Mouse (Mus musculus): ENCODE measurements at regions not wholly inside any gene's neighbourhood (a gene's known extent, or its start where the extent isn't known, plus 50 kb on each side); places are given as distances from the start of the nearest gene placed in this dataset.

DNA sequence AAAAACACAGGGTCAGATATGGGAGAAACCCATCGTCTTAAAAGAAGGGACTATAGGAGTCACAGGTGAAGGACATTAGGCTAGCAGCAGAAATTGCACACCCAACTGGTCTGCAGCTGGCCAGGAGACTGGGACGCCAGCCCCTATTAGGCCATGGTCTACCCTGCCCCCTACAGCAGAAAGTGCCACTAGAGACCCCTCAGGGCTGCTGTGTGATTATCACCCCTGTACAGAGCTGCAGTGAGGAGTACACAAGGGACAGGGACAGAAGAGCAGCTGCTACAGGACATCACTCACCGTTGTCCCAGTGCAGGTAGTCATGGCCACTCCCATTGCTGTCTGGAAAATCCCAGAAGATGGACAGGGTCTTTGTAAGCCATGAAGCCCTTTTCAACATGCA, 157.9 kb upstream of the Agap1 start:
- no peak for DNase-seq

DNA sequence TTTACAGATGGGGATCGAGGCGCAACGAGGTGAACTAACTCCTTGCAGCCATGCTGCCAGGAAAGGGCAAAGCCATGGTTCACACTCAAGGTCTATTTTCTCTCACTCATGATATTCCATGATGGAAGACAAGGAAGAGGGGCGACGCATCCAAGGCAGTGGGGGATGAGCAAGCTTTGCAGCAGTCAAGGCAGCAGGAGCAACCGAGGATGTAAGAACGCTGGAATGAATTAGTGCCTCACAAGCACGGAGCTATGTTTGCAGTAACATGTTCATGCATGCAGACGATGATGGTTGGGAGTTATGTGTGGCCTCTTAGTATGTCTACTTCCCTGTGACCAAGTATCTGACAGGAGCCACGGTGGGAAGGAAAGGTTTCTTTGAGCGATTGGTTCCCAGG, 156.8 kb upstream of the Agap1 start:
- no peak for DNase-seq

- DNase-seq = no peak
These were observed 153.5 kb upstream of the Agap1 start for GRCm38 (mm10) chr1:89301151-89301550.

DNA sequence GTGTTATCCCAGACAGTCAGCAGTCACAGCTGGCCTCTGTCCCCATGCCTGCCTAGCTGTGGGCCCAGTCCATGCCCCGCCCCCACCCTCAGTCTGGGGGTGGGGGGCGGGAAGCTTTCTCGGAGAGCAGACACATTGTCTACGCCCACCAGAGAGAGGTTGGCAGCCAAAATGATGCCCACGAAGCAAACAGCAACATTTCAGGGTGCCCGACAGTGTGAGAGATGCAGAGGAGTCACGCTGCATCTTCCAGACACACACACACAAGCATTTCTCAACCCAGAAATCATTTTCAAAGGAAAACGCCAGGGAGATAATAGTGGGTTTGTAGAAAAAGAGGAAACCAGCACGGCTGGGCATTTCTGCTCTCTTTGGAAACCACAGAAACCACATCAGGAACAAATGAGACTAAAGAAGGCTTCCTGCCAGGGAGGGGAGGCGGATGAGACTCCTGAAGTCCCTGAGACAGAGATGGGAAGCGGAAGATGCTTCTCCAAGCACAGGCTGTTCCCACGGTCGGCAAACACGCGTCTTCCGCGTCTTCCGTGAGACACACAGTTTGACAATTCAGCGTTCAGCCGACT, 152.1 kb upstream of the Agap1 start:
- DNase-seq = no peak

- DNase-seq = no peak
These were observed 149.4 kb upstream of the Agap1 start for GRCm38 (mm10) chr1:89305171-89305570.

DNA sequence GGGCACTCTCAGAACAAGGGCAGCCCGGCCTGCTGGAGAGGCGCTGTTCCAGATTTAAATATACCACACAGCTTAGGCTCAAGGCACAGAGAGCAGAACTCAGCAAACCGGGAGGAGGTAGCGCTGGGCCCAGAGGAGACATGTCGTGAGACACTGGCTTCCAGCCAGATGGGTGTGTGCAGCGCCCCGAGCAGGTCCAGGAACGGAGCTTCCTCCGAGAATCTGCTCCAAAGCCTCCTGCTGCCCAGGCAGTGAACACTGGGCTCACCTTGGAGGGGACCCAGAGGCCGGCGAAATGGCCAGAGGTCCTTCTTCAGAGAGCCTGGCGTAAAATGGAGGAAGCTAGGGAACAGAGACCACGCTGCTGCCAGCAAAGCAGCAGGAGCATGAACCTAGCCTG, 145.8 kb upstream of the Agap1 start:
- DNase-seq = peak; percentile 23

- no peak for DNase-seq
These were observed 141.5 kb upstream of the Agap1 start for GRCm38 (mm10) chr1:89313064-89313463.

DNA sequence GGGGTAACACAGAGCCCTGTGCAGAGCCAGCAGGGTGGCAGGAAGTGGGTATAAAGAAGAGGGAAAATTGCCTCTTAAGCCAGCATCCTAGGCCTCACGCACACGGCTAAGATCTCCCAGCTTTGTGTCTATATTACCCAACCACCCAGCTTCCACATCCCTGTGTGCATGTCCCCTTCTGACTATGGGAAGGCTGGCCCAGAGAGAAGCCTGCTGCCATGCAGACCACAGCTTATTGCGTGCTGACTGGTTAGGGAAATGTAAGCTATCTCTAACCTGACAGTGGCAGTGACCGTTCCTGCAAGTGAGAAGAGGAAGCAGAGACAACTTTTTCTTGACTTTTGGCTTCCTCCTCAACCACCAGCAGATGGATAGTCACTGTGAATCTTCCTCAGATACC, 136.7 kb upstream of the Agap1 start:
- no peak for DNase-seq

DNA sequence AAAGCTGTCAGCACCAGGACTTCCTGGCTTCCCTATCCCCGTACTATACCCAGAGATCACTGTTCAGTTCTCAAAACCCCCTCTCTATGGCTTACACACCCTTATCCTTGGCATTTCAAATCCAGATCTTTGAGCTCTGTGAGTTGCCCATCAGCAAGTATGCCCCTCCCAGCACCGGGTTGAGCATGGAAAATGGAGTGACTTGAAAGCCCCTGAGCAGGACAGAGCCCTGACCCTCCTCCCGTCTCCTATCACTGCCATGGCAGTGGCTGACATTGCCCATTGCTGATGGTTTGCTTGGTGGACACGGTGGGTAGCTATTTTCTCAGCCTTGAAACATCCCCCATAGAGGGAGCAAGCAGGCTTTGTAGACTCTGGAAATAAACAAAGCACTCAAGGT, 135.9 kb upstream of the Agap1 start:
- DNase-seq = no peak

- DNase-seq = no peak
These were observed 132.0 kb upstream of the Agap1 start for GRCm38 (mm10) chr1:89322621-89323020.

GRCm38 (mm10) chr1:89323091-89323490, 131.5 kb upstream of the Agap1 start:
- peak; percentile 20 for DNase-seq

DNA sequence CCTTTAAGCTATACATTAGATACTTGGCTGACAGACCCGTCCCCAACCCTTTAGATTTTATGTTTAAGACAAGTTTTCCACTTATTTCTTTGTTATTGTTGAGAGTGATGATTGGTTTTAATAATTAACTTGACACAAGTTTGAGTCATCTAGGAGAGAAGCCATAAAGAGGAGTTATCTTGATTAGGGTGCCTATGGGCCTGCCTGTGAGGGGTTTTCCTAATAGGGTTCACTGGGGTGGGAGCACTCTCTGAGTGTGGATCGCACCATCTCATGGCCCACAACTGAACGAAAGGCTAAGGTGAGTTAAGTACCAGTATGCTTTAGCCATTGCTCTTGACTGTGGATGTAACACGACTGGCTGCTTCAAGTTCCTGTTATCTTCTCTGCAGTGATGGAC, 123.3 kb upstream of the Agap1 start:
- DNase-seq = no peak

GRCm38 (mm10) chr1:89332676-89333075, 121.9 kb upstream of the Agap1 start:
- DNase-seq = no peak

DNA sequence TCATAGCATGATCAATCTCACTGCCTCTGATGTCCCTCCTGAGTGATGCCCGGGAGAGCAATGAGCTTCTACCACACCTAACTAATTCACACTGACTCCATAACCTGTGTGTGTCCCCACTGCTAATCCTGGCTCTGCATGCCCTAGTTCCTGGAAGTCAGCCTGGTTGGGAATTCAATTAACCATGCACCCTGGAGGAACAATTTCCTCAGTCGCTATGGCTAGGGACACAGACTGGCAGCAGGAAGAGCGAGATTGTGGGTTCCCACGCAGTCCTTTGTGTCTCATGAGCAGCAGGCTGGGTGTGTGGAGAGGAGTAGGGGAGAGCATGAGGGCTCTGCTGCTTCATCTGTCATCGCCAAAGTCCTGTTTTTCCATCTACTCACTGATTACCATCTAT, 116.7 kb upstream of the Agap1 start:
- DNase-seq = no peak

DNA sequence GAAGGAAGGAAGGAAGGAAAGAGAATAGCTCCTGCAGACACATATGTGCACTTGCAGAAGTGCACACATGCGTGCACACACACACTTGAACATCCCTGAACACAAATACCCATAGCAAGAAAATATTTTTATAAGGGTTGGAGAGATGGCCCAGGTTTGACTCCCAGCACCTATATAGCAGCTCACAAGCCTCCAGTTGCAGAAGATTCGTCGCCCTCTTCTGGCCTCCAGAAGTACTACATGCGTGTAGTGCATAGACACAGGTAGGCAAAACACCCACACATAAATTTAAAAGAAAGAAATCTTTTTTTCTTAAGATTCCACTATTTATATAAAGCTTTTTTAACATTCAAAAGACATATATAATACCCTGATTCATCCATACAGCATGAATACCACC, 111.8 kb upstream of the Agap1 start:
- no peak for DNase-seq

GRCm38 (mm10) chr1:89344546-89344945, 110.1 kb upstream of the Agap1 start:
- peak; percentile 25 for DNase-seq

- DNase-seq = no peak
These were observed 107.3 kb upstream of the Agap1 start for GRCm38 (mm10) chr1:89347341-89347740.

DNA sequence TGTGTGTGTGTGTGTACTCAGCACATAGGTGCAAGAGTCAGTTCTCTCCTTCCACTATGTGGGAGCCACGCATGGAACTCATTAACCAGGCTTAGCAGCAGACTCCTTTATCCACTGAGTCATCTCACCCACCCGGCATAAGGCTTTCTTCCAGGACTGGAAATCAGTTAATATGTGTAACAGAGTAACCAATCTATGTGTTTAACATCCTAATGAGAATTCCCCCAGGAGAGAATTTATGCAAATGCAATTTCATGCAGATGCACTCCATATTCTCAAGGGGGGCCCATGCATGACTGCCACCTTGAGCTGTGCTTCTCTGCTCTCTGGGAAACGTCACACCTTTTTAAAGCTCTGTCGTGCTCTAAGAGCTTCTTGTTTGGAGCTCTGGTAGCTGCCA, 101.7 kb upstream of the Agap1 start:
- DNase-seq = no peak

DNA sequence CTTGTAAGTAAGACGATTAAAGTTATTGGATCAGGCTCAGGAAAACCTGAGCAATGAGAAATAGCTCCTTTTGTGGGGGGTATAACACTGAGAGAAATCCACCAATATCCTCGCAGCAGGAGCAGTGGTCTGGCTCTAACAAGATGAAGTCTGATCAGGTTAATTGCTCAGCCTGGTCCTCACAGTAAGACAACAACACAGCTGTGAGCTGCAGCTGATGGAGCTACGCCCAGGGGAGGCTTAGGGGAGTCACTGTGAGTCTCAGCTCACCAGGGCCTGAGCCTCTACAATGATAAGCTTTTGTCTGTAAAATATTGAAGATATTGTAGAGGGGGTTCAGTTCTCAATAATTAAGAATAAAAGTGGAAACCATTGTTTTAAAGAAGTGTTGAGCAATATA, 95.3 kb upstream of the Agap1 start:
- no peak for DNase-seq

DNA sequence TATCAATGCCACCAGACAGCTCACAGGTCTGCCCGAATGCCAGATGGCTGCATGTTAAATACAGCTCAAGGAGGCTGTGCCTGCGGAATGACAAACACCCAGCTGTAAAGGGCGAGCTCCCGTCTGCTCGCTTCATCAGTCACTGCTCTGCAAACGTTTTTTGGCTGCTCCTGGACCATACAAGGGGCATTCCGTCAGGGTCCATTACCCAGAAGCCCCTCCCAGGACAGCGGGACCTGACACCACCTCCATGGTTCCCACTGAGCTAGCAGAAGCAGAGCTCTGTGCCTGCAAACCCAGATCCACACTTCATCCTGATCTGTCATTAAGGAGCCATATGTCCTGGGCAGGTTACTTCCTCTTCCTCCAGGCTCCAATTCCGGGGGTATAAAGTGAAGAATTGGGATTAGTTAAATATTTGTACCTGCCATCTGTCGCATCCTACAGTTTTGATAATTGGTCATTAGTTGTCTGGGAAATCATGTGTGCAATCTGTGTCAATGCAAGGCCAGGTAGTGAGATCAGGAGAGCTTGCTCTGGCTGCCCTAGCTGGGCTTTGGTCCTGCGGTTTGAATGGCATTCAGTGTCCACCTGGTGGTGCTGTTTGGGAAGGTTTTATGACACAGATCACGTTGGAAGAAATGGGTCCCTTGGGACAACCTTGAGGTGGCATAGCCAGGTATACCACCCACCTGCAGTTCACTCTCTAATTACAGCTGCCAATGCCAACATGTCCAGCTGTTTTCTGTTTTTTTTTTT, 89.9 kb upstream of the Agap1 start:
- DNase-seq = no peak

DNA sequence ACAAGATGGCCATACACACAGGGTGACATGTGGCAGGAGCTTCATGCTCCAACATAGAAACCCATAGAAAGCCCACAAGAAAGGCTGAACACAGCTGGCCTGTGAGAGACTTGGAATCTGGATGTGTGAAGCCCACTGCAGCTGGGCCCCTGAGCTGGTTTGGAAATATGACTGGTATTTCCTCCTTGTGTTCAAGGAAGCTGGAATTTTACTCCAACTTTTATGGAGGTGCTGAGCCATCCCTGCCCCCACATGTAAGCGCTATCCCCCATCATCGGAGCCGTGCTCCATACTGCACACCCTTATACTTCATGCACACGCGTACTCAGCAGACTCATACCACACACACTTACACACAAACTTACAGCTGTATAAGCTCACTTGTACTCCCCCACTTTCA, 87.7 kb upstream of the Agap1 start:
- DNase-seq = no peak

DNA sequence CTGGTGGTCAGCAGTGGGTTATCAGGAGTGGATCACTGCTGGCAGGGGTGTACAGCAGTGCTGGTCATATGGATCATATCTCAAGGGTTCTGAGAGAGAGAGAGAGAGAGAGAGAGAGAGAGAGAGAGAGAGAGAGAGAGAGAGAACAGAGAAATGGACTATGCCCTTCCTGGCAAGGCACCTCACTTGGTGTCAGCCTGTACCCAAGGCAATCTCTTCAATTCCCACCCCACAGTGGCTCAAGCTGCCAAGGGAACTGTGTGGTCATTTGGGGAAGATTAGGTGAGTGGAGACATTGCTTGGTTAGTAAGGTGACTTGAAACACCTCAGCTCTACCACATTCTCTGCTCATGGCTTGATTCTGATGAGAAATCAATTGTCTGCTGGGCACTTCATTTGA, 80.8 kb upstream of the Agap1 start:
- no peak for DNase-seq

- no peak for DNase-seq
These were observed 80.3 kb upstream of the Agap1 start for GRCm38 (mm10) chr1:89374271-89374670.

DNA sequence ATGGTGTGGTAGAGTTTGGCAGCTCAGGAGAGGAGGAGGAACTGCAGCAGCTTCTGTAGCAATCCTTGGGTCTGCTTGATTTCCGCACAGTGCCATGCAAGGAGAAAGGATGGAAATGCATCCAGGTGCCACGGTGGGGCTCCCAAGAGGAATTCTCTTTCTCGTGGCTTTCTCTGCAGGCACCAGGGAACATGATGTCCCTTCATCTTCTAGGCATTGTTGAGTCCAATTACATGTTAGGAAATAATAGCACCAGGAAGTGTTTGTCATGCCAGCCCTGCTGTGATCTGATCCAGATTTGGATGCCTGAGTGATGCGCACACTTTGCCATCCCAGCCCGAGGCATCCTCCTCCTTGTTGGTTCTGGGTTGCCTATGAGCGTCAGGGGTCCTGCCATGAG, 72.6 kb upstream of the Agap1 start:
- DNase-seq = no peak

GRCm38 (mm10) chr1:89385111-89385510, 69.5 kb upstream of the Agap1 start:
- DNase-seq = no peak

Data from adrenal gland, adult 8-10 months (tissue).